20 mouse cellular contexts compared by ENCODE assay signal in the genomic region with DNA sequence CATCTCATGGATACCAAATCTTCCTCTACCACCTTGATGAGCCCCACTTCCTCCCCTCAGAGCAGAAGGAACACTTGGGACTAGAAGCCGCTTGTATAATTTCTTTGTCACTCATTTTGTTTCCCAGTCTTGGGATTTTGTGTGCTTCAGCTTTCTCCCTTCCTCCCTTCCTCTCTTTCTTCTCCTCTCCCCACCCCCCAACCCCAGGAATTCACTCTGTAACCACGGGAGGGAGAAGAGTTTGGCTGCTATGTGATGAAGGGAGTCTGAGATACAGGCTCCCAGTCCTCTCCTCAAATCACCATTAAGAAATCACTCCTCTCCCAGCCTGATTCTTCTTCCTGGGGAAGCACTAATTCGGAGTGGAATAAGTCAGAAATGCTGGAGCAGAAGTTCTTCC. TPM values are rescaled to one million over a fixed set of nuclear protein-coding genes. Genes with fewer than 3 reads are reported as not detected.
A peak's percentile ranks its signal among the peaks of the same experiment; 100 is the strongest.
DNase-seq lines count a peak whose midpoint lies in the region; ATAC-seq and TF ChIP-seq lines count a peak whose summit lies in the region.
"Had no signal": no experiment of that assay in that cellular context is flagged by ENCODE, and none has a peak within 500 bp of the region (broad histone marks: within the 10 kb centered on the region; RNA-seq: fewer than 3 reads in every experiment).

No protein-coding gene starts in this region.

- H3K27ac ChIP-seq in gastrocnemius, adult 2 months = peak overlapping the region; percentile 93
- no peak overlapping the region for H3K27ac ChIP-seq in limb, embryonic 14.5 days (replicated peaks; ENCODE audit: low read depth, low read length)
- H3K27ac ChIP-seq in limb, embryonic 10.5 days = no peak overlapping the region
- peak overlapping the region; percentile 63; the same call in 1 of the 2 replicates for H3K27ac ChIP-seq in small intestine, adult 2 months (ENCODE audit: insufficient read depth, low read depth, low read length)
- H3K27ac ChIP-seq in hindbrain, embryonic 12.5 days = no peak overlapping the region
- H3K27ac ChIP-seq: hindbrain, postnatal 0 days had no signal

- 38% methylated on average over 3 of the region's 3 CpGs for WGBS in limb, embryonic 14.5 days
- WGBS in limb, embryonic 10.5 days = 41% methylated on average over 3 of the region's 3 CpGs
- 48% methylated on average over 3 of the region's 3 CpGs for WGBS in small intestine, adult 2 months
- 24% methylated on average over 3 of the region's 3 CpGs for WGBS in hindbrain, embryonic 12.5 days

- peaks cover 14% of the 10 kb centered on the region for H3K4me1 ChIP-seq in limb, embryonic 14.5 days (ENCODE audit: control insufficient read depth, insufficient read depth, low read length)
- peaks cover 9% of the 10 kb centered on the region for H3K4me1 ChIP-seq in limb, embryonic 10.5 days
- peaks cover 4% of the 10 kb centered on the region; the same call in 1 of the 2 replicates for H3K4me1 ChIP-seq in small intestine, adult 2 months (ENCODE audit: control insufficient read depth, insufficient read depth, insufficient read length, low read length)
- peaks cover 14% of the 10 kb centered on the region for H3K4me1 ChIP-seq in hindbrain, embryonic 12.5 days

- intact Hi-C loops in gastrocnemius, adult 2 months (cut with DNase I) = loop anchor here (2.0 kb wide), 1 partner anchor 21 kb away; no protein-coding TSS in a partner anchor
- intact Hi-C loops in gastrocnemius, postnatal 14 days (cut with DNase I; ENCODE audit: low total_unique reads) = no loop called here

- no peak overlapping the region for H3K4me2 ChIP-seq in limb, embryonic 14.5 days (replicated peaks; ENCODE audit: low read depth, low read length, severe bottlenecking)
- no peak overlapping the region for H3K4me2 ChIP-seq in hindbrain, embryonic 12.5 days (replicated peaks)
- H3K4me2 ChIP-seq: forebrain, embryonic 13.5 days; hindbrain, embryonic 13.5 days had no signal

- no peak for ATAC-seq in limb, embryonic 14.5 days (ENCODE audit: low FRiP score, low read depth)
- no peak for ATAC-seq in hindbrain, embryonic 12.5 days (ENCODE audit: low FRiP score)
- ATAC-seq: forebrain, postnatal 0 days; hindbrain, postnatal 0 days had no signal

- no peaks in the 10 kb centered on the region for H3K36me3 ChIP-seq in limb, embryonic 14.5 days (ENCODE audit: control insufficient read depth, insufficient read depth, low read length)
- no peaks in the 10 kb centered on the region for H3K36me3 ChIP-seq in limb, embryonic 10.5 days
- no peaks in the 10 kb centered on the region for H3K36me3 ChIP-seq in small intestine, adult 2 months (ENCODE audit: control insufficient read depth, insufficient read depth, low read length)
- no peaks in the 10 kb centered on the region for H3K36me3 ChIP-seq in hindbrain, embryonic 12.5 days
- H3K36me3 ChIP-seq: hindbrain, embryonic 13.5 days had no signal

- H3K9ac ChIP-seq in limb, embryonic 14.5 days (ENCODE audit: low read depth, low read length, severe bottlenecking) = no peak overlapping the region
- no peak overlapping the region for H3K9ac ChIP-seq in hindbrain, embryonic 12.5 days
- H3K9ac ChIP-seq: forebrain, embryonic 13.5 days; forebrain, postnatal 0 days; hindbrain, embryonic 13.5 days had no signal

- no peak for DNase-seq in gastrocnemius, adult 2 months
- DNase-seq in gastrocnemius, postnatal 14 days = no peak
- peak; percentile 2 for DNase-seq in limb, embryonic 14.5 days (ENCODE audit: low spot score)
- no peak for DNase-seq in limb, embryonic 10.5 days (ENCODE audit: low spot score)
- peak; percentile 5 for DNase-seq in brain, embryonic 14.5 days (ENCODE audit: low read depth)
- no peak for DNase-seq in yolk sac, embryonic 10.5 days (ENCODE audit: low spot score)
- DNase-seq: adrenal gland, adult 8-10 months; adrenal gland, postnatal 36 days; cerebellum, adult 11-12 months; cerebellum, adult 9-10 months; cerebellum, postnatal 36 days; forebrain, postnatal 0 days; heart, postnatal 10 days; heart, postnatal 4 days; kidney, adult 11 months had no signal

- no peaks in the 10 kb centered on the region for H3K9me3 ChIP-seq in limb, embryonic 14.5 days (ENCODE audit: control insufficient read depth, low read length)
- H3K9me3 ChIP-seq in limb, embryonic 10.5 days (replicated peaks) = no peaks in the 10 kb centered on the region
- H3K9me3 ChIP-seq in hindbrain, embryonic 12.5 days (replicated peaks) = no peaks in the 10 kb centered on the region
- H3K9me3 ChIP-seq: forebrain, embryonic 13.5 days; hindbrain, embryonic 13.5 days had no signal

- no peak for TF ChIP-seq POLR2A in limb, embryonic 14.5 days (IDR thresholded peaks at IDR 0.05; ENCODE audit: borderline replicate concordance, extremely low read depth, insufficient read depth, insufficient read length)
- TF ChIP-seq POLR2A in brain, embryonic 14.5 days (IDR thresholded peaks at IDR 0.05; ENCODE audit: borderline replicate concordance, extremely low read depth, insufficient read depth, insufficient read length, poor library complexity, severe bottlenecking) = no peak
- TF ChIP-seq POLR2A in small intestine, adult 2 months (IDR thresholded peaks at IDR 0.05; ENCODE audit: low read depth, low read length) = no peak

- no peaks in the 10 kb centered on the region for H3K27me3 ChIP-seq in limb, embryonic 14.5 days (ENCODE audit: control insufficient read depth, insufficient read depth, low read length)
- H3K27me3 ChIP-seq in limb, embryonic 10.5 days (ENCODE audit: low read depth, poor library complexity, severe bottlenecking) = no peaks in the 10 kb centered on the region
- H3K27me3 ChIP-seq in small intestine, adult 2 months (ENCODE audit: control insufficient read depth, insufficient read depth, low read length) = no peaks in the 10 kb centered on the region
- H3K27me3 ChIP-seq in hindbrain, embryonic 12.5 days = no peaks in the 10 kb centered on the region
- H3K27me3 ChIP-seq: forebrain, embryonic 13.5 days; hindbrain, embryonic 13.5 days had no signal

- H3K4me3 ChIP-seq in gastrocnemius, adult 2 months = no peak overlapping the region
- no peak overlapping the region for H3K4me3 ChIP-seq in limb, embryonic 14.5 days (replicated peaks; ENCODE audit: low read length)
- H3K4me3 ChIP-seq in limb, embryonic 10.5 days = no peak overlapping the region
- no peak overlapping the region for H3K4me3 ChIP-seq in small intestine, adult 2 months (ENCODE audit: low read depth, low read length)
- no peak overlapping the region for H3K4me3 ChIP-seq in hindbrain, embryonic 12.5 days
- H3K4me3 ChIP-seq: forebrain, embryonic 13.5 days; hindbrain, embryonic 13.5 days had no signal

- no peak for TF ChIP-seq CTCF in gastrocnemius, adult 2 months (IDR thresholded peaks at IDR 0.05)
- no peak for TF ChIP-seq CTCF in brain, embryonic 14.5 days (IDR thresholded peaks at IDR 0.05; ENCODE audit: borderline replicate concordance, extremely low read depth, insufficient read depth, insufficient read length)
- no peak for TF ChIP-seq CTCF in small intestine, adult 2 months (IDR thresholded peaks at IDR 0.05; ENCODE audit: extremely low read depth, insufficient read length, insufficient replicate concordance, low read depth, low read length)

RNA-seq across cellular contexts. Expression of a gene that starts 46.1 kb away (rescaled TPM):
- total RNA-seq in gastrocnemius, adult 2 months (2021) = 10 to 100 TPM; 26.4 to 28.4 TPM
- total RNA-seq in gastrocnemius, postnatal 14 days (2021) = 10 to 100 TPM; 25.2 to 27.1 TPM
- 37.3 and 39.0 TPM in 2 replicates for polyA plus RNA-seq in limb, embryonic 14.5 days (2012; rRNA removed)
- polyA plus RNA-seq in limb, embryonic 14.5 days (2014; fragmentation: Nextera tagmentation; extraction: Ambion mirVana) = 87.2 and 97.4 TPM in 2 replicates
- 70.0 and 95.4 TPM in 2 replicates for polyA plus RNA-seq in limb, embryonic 10.5 days (2016; fragmentation: Nextera tagmentation; extraction: Ambion mirVana)
- 44.2 and 75.0 TPM in 2 replicates for polyA plus RNA-seq in brain, embryonic 14.5 days (2012; rRNA removed)
- 5.3 and 12.2 TPM in 2 replicates for polyA plus RNA-seq in small intestine, adult 2 months (2012; rRNA removed)
- polyA plus RNA-seq in hindbrain, embryonic 12.5 days (2016; fragmentation: Nextera tagmentation; extraction: Ambion mirVana) = 145 and 152 TPM in 2 replicates

Comparison
In these comparisons a context has a peak if more than half of its experiments do, and no peak if none do; other contexts are left out.
1. DNase-seq: peak in limb, embryonic 14.5 days (single experiment) and brain, embryonic 14.5 days (single experiment); none in gastrocnemius, adult 2 months (single experiment), gastrocnemius, postnatal 14 days (single experiment), limb, embryonic 10.5 days (single experiment) and yolk sac, embryonic 10.5 days (single experiment).
2. H3K27ac ChIP-seq: peak in gastrocnemius, adult 2 months (single experiment) and small intestine, adult 2 months (single experiment); none in limb, embryonic 14.5 days (single experiment), limb, embryonic 10.5 days (single experiment) and hindbrain, embryonic 12.5 days (single experiment).